Mouse (Mus musculus): Measurements from ENCODE around the gene Pard3b. TPM values are rescaled to one million over a fixed set of nuclear protein-coding genes. Genes with fewer than 3 reads are reported as not detected.

Pard3b gene
- polyA plus RNA-seq, 1 experiment from 2014 or later: 27.7 TPM

- Histone ChIP-seq H3K9ac (no peak overlapping the region), H3K27ac (no peak overlapping the region), H3K4me3 (replicated peaks) (no peak overlapping the region), H3K27me3 (replicated peaks) (no peaks in the 10 kb centered on the region), H3K9me3 (no peaks in the 10 kb centered on the region), H3K36me3 (no peaks in the 10 kb centered on the region), H3K4me1 (replicated peaks) (peaks cover 4% of the 10 kb centered on the region; the same call in 1 of the 2 replicates), H3K4me2 (replicated peaks) (no peak overlapping the region)
- 64% methylated on average over 17 of the region's 17 CpGs for WGBS
- ATAC-seq: no peak
These were observed 790.9 kb downstream of the Pard3b start for GRCm38 (mm10) chr1:62429333-62430182.

- Histone ChIP-seq H3K27ac (no peak overlapping the region), H3K4me2 (replicated peaks) (no peak overlapping the region), H3K4me1 (replicated peaks) (peaks cover 4% of the 10 kb centered on the region; the same call in 1 of the 2 replicates), H3K36me3 (no peaks in the 10 kb centered on the region), H3K9ac (no peak overlapping the region), H3K9me3 (no peaks in the 10 kb centered on the region), H3K27me3 (replicated peaks) (no peaks in the 10 kb centered on the region), H3K4me3 (replicated peaks) (no peak overlapping the region)
- WGBS: 73% methylated on average over 6 of the region's 6 CpGs
- ATAC-seq: no peak
These were observed 792.4 kb downstream of the Pard3b start for GRCm38 (mm10) chr1:62431054-62431453.

GRCm38 (mm10) chr1:62433891-62434290, 795.3 kb downstream of the Pard3b start:
- Histone ChIP-seq H3K27me3 (replicated peaks) (no peaks in the 10 kb centered on the region), H3K9me3 (no peaks in the 10 kb centered on the region), H3K4me2 (replicated peaks) (no peak overlapping the region), H3K9ac (no peak overlapping the region), H3K4me1 (replicated peaks) (0 out of 2 replicates have a peak, but pooled peaks cover 1% of the 10 kb centered on the region), H3K36me3 (no peaks in the 10 kb centered on the region), H3K27ac (no peak overlapping the region), H3K4me3 (replicated peaks) (no peak overlapping the region)
- WGBS: 84% methylated on average over 5 of the region's 5 CpGs
- no peak for ATAC-seq

- Histone ChIP-seq H3K27me3 (replicated peaks) (no peaks in the 10 kb centered on the region), H3K4me2 (replicated peaks) (no peak overlapping the region), H3K27ac (no peak overlapping the region), H3K9me3 (no peaks in the 10 kb centered on the region), H3K4me1 (replicated peaks) (no peaks in the 10 kb centered on the region), H3K9ac (no peak overlapping the region), H3K4me3 (replicated peaks) (no peak overlapping the region), H3K36me3 (no peaks in the 10 kb centered on the region)
- ATAC-seq: no peak
- 68% methylated on average over 9 of the region's 9 CpGs for WGBS
These were observed 797.2 kb downstream of the Pard3b start for GRCm38 (mm10) chr1:62435844-62436243.

- no peak overlapping the region for H3K9ac ChIP-seq
- no peak overlapping the region for H3K4me3 ChIP-seq (replicated peaks)
- H3K27ac ChIP-seq: no peak overlapping the region
- 68% methylated on average over 3 of the region's 3 CpGs for WGBS
- ATAC-seq: no peak
- no peaks in the 10 kb centered on the region for H3K36me3 ChIP-seq
- H3K4me2 ChIP-seq (replicated peaks): no peak overlapping the region
- H3K27me3 ChIP-seq (replicated peaks): no peaks in the 10 kb centered on the region
- H3K9me3 ChIP-seq: no peaks in the 10 kb centered on the region
- H3K4me1 ChIP-seq (replicated peaks): no peaks in the 10 kb centered on the region
These were observed 797.7 kb downstream of the Pard3b start for GRCm38 (mm10) chr1:62436304-62436703.

GRCm38 (mm10) chr1:62437493-62437892, 798.9 kb downstream of the Pard3b start:
- Histone ChIP-seq H3K9ac (no peak overlapping the region), H3K36me3 (no peaks in the 10 kb centered on the region), H3K4me1 (replicated peaks) (no peaks in the 10 kb centered on the region), H3K27me3 (replicated peaks) (no peaks in the 10 kb centered on the region), H3K27ac (no peak overlapping the region), H3K4me3 (replicated peaks) (no peak overlapping the region), H3K4me2 (replicated peaks) (no peak overlapping the region), H3K9me3 (no peaks in the 10 kb centered on the region)
- no peak for ATAC-seq
- 50% methylated on average over 3 of the region's 3 CpGs for WGBS

GRCm38 (mm10) chr1:62444406-62444805, 805.8 kb downstream of the Pard3b start:
- H3K27me3 ChIP-seq (replicated peaks): no peaks in the 10 kb centered on the region
- H3K4me1 ChIP-seq (replicated peaks): no peaks in the 10 kb centered on the region
- no peak overlapping the region for H3K27ac ChIP-seq
- H3K9me3 ChIP-seq: no peaks in the 10 kb centered on the region
- no peak for ATAC-seq
- H3K4me3 ChIP-seq (replicated peaks): no peak overlapping the region
- H3K4me2 ChIP-seq (replicated peaks): no peak overlapping the region
- WGBS: 90% methylated on average over 3 of the region's 3 CpGs
- no peaks in the 10 kb centered on the region for H3K36me3 ChIP-seq
- H3K9ac ChIP-seq: no peak overlapping the region

GRCm38 (mm10) chr1:62446818-62447217, 808.2 kb downstream of the Pard3b start:
- Histone ChIP-seq H3K4me2 (replicated peaks) (no peak overlapping the region), H3K9me3 (no peaks in the 10 kb centered on the region), H3K4me3 (replicated peaks) (no peak overlapping the region), H3K9ac (no peak overlapping the region), H3K36me3 (no peaks in the 10 kb centered on the region), H3K4me1 (replicated peaks) (no peaks in the 10 kb centered on the region), H3K27ac (no peak overlapping the region), H3K27me3 (replicated peaks) (no peaks in the 10 kb centered on the region)
- ATAC-seq: no peak
- 54% methylated on average over 1 of the region's 1 CpGs for WGBS

GRCm38 (mm10) chr1:62449193-62449875, 810.7 kb downstream of the Pard3b start:
- no peak overlapping the region for H3K9ac ChIP-seq
- no peak overlapping the region for H3K27ac ChIP-seq
- no peaks in the 10 kb centered on the region for H3K36me3 ChIP-seq
- ATAC-seq: no peak
- no peaks in the 10 kb centered on the region for H3K27me3 ChIP-seq (replicated peaks)
- H3K4me3 ChIP-seq (replicated peaks): no peak overlapping the region
- no peaks in the 10 kb centered on the region for H3K4me1 ChIP-seq (replicated peaks)
- WGBS: 81% methylated on average over 7 of the region's 7 CpGs
- no peaks in the 10 kb centered on the region for H3K9me3 ChIP-seq
- H3K4me2 ChIP-seq (replicated peaks): no peak overlapping the region

GRCm38 (mm10) chr1:62465536-62465935, 826.9 kb downstream of the Pard3b start:
- H3K4me3 ChIP-seq (replicated peaks): no peak overlapping the region
- ATAC-seq: peak; percentile 39; the same call in 1 of the 2 replicates
- H3K27me3 ChIP-seq (replicated peaks): no peaks in the 10 kb centered on the region
- no peak overlapping the region for H3K9ac ChIP-seq
- H3K9me3 ChIP-seq: no peaks in the 10 kb centered on the region
- 43% methylated on average over 8 of the region's 8 CpGs for WGBS
- H3K4me2 ChIP-seq (replicated peaks): no peak overlapping the region
- H3K27ac ChIP-seq: no peak overlapping the region
- H3K4me1 ChIP-seq (replicated peaks): no peaks in the 10 kb centered on the region; the same call in 1 of the 2 replicates
- H3K36me3 ChIP-seq: no peaks in the 10 kb centered on the region

GRCm38 (mm10) chr1:62466544-62466943, 827.9 kb downstream of the Pard3b start:
- Histone ChIP-seq H3K27me3 (replicated peaks) (no peaks in the 10 kb centered on the region), H3K4me3 (replicated peaks) (no peak overlapping the region), H3K4me2 (replicated peaks) (no peak overlapping the region), H3K36me3 (no peaks in the 10 kb centered on the region), H3K4me1 (replicated peaks) (no peaks in the 10 kb centered on the region; the same call in 1 of the 2 replicates), H3K9ac (no peak overlapping the region), H3K27ac (no peak overlapping the region), H3K9me3 (no peaks in the 10 kb centered on the region)
- no peak for ATAC-seq
- 87% methylated on average over 1 of the region's 1 CpGs for WGBS

- Histone ChIP-seq H3K4me3 (replicated peaks) (no peak overlapping the region), H3K27ac (no peak overlapping the region), H3K4me1 (replicated peaks) (no peaks in the 10 kb centered on the region), H3K9ac (no peak overlapping the region), H3K4me2 (replicated peaks) (no peak overlapping the region), H3K9me3 (no peaks in the 10 kb centered on the region), H3K27me3 (replicated peaks) (no peaks in the 10 kb centered on the region), H3K36me3 (no peaks in the 10 kb centered on the region)
- 83% methylated on average over 2 of the region's 2 CpGs for WGBS
- ATAC-seq: no peak
These were observed 844.4 kb downstream of the Pard3b start for GRCm38 (mm10) chr1:62483059-62483458.
